Mouse (Mus musculus) ES-Bruce4 (cell line): Measurements from ENCODE around the gene Pprc1. TPM values are rescaled to one million over a fixed set of nuclear protein-coding genes. Genes with fewer than 3 reads are reported as not detected.

ENCODE experiments used
- H3K27ac ChIP-seq: 2 replicates; pipeline ENCODE4 v1.5.1; 2012; ENCODE audit warnings: low read length, inconsistent platforms; ENCODE audit not compliant: insufficient read depth
- H3K27me3 ChIP-seq: 2 replicates; pipeline ENCODE4 v1.6.1; 2012; ENCODE audit warnings: mild to moderate bottlenecking, low read length, inconsistent platforms; ENCODE audit not compliant: control insufficient read depth, poor library complexity, insufficient read depth, severe bottlenecking
- H3K36me3 ChIP-seq: 2 replicates; pipeline ENCODE4 v1.6.1; 2012; ENCODE audit warnings: inconsistent platforms, mild to moderate bottlenecking, low read length, moderate library complexity; ENCODE audit not compliant: control insufficient read depth, poor library complexity, insufficient read depth, severe bottlenecking
- H3K4me1 ChIP-seq: one replicate; pipeline ENCODE4 v1.8.1; 2011; ENCODE audit warnings: low read length; ENCODE audit not compliant: control insufficient read depth, insufficient read depth
- H3K4me3 ChIP-seq: 2 replicates; pipeline ENCODE4 v1.5.1; 2011; ENCODE audit warnings: low read depth, mild to moderate bottlenecking, low read length
- H3K9ac ChIP-seq: 2 replicates; pipeline ENCODE4 v1.6.1; 2012; ENCODE audit warnings: low read depth, mild to moderate bottlenecking, inconsistent platforms; ENCODE audit not compliant: poor library complexity, severe bottlenecking
- H3K9me3 ChIP-seq: replicated peaks from 2 replicates; pipeline ENCODE4 v1.6.1; 2012; ENCODE audit warnings: mild to moderate bottlenecking, low read length, inconsistent platforms; ENCODE audit not compliant: control insufficient read depth, poor library complexity, insufficient read depth, severe bottlenecking
- CTCF ChIP-seq: IDR thresholded peaks from one replicate; pipeline ENCODE4 v1.8.1; 2011; ENCODE audit warnings: low read depth, low read length
- EP300 ChIP-seq: IDR thresholded peaks from 2 replicates; pipeline ENCODE4 v1.6.1; 2011; ENCODE audit warnings: low read depth, low read length; ENCODE audit not compliant: insufficient read depth
- POLR2A ChIP-seq: IDR thresholded peaks from one replicate; pipeline ENCODE4 v1.8.1; 2011; ENCODE audit warnings: low read length; ENCODE audit not compliant: insufficient read depth
- polyA plus RNA-seq: library from polyadenylated mRNA; stranded (reverse); fragments of >200 nt; gene quantifications from 2 replicates; pipeline ENCODE4 v1.2.4, GENCODE M21; 2011; ENCODE audit warnings: low read depth; ENCODE audit not compliant: missing spikeins, insufficient read depth, insufficient read length

Pprc1 gene
- polyA plus RNA-seq, 1 experiment: 114 TPM

DNA sequence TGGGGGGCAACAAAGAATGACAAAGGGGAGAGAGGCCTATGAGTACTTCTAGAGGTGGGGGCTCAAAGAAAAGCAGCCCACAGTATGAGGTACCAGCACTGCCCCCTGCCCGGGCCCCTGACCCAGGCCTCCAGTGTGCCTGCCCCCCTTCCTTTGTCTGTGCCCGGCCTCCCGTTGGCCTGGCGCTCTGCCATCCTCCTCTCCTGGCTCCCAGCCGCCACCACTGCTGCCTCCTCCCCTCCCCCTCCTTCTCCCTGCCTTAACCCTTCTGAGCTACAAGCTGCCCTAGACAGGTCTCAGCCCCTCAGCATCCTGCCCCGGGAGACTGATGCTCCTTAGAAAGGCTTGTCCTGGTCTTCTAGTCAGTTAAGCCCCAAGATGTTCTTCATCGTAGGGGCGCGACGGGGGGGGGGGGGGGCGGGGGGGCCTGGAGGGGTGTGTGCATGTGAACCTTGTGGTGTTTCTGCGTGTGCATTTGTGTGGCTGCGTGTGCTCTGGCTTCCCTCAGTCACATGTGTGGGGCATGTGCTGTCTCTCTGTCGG is 2.7 kb upstream of the Pprc1 start:
- peak overlapping the region; percentile 40 for H3K27ac ChIP-seq
- H3K4me3 ChIP-seq: peak overlapping the region; percentile 43
- no peaks in the 10 kb centered on the region for H3K36me3 ChIP-seq
- no peak for TF ChIP-seq EP300
- peak; percentile 1 for TF ChIP-seq POLR2A
- H3K9me3 ChIP-seq: no peaks in the 10 kb centered on the region
- H3K9ac ChIP-seq: peak overlapping the region; percentile 99
- H3K27me3 ChIP-seq: no peaks in the 10 kb centered on the region
- H3K4me1 ChIP-seq: peaks cover 3% of the 10 kb centered on the region

DNA sequence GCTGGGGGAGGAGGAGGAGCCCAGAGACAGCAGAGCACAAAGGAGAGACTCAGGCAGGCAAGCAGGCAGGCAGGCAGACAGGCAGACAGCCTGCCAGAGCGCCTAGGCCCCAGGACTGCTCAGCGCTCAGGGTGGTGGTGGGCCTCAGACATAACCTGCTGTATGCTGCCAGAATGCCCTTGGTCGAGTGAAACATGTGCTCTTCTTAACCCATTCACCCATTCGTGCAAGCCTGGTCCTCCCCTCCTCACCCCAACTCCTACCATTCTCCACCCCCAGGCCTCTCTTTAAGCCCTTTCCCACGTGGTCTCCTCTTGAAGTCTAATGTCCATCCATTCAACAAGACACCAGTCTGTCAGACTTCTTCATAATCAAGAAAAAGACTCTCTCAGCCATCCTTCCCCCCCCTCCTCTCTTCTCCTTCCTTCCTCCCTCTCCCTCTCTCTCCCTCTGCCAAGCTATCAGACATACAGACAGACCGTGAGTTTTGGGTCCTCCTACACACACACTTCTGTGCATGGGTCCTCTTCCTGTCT is 2.1 kb upstream of the Pprc1 start:
- Histone ChIP-seq H3K4me1 (peaks cover 4% of the 10 kb centered on the region), H3K27me3 (no peaks in the 10 kb centered on the region), H3K9ac (peak overlapping the region; percentile 99), H3K4me3 (peak overlapping the region; percentile 43), H3K36me3 (no peaks in the 10 kb centered on the region), H3K27ac (peak overlapping the region; percentile 10), H3K9me3 (no peaks in the 10 kb centered on the region)
- TF ChIP-seq EP300 (peak; percentile 40; the same call in 1 of the 2 replicates), CTCF (no peak), POLR2A (peak; percentile 34)

DNA sequence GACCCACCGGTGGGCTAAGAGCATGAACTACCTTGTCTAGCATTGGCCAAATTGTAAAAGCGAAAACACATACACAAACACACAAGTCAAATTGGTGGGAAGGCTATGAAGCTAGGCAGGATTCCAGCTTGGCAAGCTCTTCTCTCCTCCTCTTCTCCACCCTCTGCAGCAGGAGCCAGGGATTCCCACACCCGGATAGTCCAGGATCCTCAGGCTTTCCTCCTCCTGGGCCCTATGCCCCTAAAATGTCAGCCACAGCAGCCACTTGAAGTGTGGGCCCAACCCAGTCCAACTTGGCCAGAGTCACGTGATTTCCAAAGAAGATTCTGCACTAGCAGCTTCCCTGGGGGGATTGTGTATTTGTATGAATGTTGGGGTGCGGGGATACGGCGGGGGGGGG is 1.3 kb upstream of the Pprc1 start:
- H3K4me1 ChIP-seq: peaks cover 8% of the 10 kb centered on the region
- H3K9ac ChIP-seq: peak overlapping the region; percentile 99
- H3K9me3 ChIP-seq: no peaks in the 10 kb centered on the region
- H3K36me3 ChIP-seq: no peaks in the 10 kb centered on the region
- peak overlapping the region; percentile 10 for H3K27ac ChIP-seq
- H3K4me3 ChIP-seq: peak overlapping the region; percentile 95
- no peaks in the 10 kb centered on the region for H3K27me3 ChIP-seq
- TF ChIP-seq POLR2A (no peak), EP300 (no peak), CTCF (no peak)

DNA sequence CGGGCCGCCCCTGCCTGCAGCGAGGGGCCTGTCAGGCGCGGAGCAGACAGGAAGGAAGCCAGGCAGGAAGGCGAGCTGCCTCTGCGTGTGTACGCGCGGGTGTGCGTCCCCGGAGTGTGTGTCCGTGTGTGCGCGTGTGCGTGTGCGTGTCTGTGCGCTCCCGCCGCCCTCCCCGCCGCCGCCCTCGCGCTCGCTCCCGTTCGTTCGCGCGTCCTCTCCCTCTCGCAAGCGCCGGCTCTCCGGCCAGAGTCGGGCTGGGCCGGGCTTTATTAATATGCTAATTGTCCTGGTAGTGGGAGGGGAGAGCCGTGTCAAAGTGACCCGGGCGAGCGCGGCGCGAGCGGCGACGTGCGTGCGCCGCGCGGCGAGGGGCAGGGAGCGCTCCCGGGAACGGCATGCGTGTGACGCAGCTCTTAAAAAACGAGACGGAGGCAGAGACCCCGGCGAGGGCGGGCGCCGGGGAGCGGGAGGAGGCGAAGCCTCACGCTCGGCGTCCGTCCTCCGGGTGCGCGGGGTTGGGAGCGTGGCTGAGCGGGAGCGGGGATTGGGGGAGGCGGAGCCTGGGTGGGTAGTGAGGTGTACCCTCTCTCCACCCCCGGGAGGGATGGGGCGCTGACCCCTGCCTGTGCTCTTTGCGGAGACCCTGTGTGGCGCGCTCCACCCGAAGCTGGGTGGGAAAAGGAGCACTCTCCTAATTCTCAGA is 458 bp downstream of the Pprc1 start, which contains the start of gene Ldb1:
TSS of gene Ldb1 (minus strand) at position 222 of the 703 bp plus-strand sequence.
- Histone ChIP-seq H3K4me1 (peaks cover 9% of the 10 kb centered on the region), H3K9ac (peak within 1 kb of the TSS; percentile 99), H3K36me3 (no peaks in the 10 kb centered on the region), H3K9me3 (no peaks in the 10 kb centered on the region), H3K4me3 (peak within 1 kb of the TSS; percentile 95), H3K27ac (peak within 1 kb of the TSS; percentile 99), H3K27me3 (no peaks in the 10 kb centered on the region)
- no peak for TF ChIP-seq CTCF
- no peak for TF ChIP-seq EP300
- TF ChIP-seq POLR2A: no peak

DNA sequence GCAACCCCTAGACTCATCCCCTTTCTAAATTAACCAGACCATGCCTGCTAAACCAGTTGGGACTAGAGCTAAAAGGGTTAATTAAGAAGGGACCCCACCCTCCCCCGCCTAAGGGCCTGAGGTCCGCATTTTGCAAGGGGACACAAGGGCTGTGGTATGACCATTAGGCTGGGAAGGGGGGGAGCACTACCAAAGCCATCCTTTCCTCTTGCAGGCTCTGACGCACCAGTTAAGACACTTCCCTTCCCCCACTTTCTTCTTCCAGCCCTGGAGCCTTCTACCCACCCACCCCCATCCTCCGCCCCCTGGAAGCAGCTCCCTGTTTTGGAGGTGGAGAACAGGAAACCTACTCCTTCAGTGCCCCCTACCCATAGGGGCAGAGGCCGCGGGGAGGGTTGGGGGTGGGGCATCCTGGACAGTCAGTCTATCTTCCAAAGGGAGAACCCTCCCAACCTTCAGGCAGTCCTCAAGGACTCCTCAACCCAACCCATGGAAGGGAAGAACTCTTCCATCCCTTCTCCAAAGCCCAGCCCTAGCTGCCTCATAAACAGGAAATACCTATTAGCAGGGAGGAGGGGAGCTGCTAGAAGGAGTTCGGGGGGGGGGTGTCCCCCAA is 1.1 kb downstream of the Pprc1 start:
- no peaks in the 10 kb centered on the region for H3K36me3 ChIP-seq
- peak overlapping the region; percentile 99 for H3K9ac ChIP-seq
- H3K9me3 ChIP-seq: no peaks in the 10 kb centered on the region
- H3K4me3 ChIP-seq: peak overlapping the region; percentile 95
- H3K27me3 ChIP-seq: no peaks in the 10 kb centered on the region
- H3K4me1 ChIP-seq: peaks cover 11% of the 10 kb centered on the region
- H3K27ac ChIP-seq: peak overlapping the region; percentile 99
- no peak for TF ChIP-seq POLR2A
- no peak; the same call in 1 of the 2 replicates for TF ChIP-seq EP300
- TF ChIP-seq CTCF: no peak
